Mouse (Mus musculus): Measurements from ENCODE around the gene Klhl18.

The Klhl18 gene

DNA sequence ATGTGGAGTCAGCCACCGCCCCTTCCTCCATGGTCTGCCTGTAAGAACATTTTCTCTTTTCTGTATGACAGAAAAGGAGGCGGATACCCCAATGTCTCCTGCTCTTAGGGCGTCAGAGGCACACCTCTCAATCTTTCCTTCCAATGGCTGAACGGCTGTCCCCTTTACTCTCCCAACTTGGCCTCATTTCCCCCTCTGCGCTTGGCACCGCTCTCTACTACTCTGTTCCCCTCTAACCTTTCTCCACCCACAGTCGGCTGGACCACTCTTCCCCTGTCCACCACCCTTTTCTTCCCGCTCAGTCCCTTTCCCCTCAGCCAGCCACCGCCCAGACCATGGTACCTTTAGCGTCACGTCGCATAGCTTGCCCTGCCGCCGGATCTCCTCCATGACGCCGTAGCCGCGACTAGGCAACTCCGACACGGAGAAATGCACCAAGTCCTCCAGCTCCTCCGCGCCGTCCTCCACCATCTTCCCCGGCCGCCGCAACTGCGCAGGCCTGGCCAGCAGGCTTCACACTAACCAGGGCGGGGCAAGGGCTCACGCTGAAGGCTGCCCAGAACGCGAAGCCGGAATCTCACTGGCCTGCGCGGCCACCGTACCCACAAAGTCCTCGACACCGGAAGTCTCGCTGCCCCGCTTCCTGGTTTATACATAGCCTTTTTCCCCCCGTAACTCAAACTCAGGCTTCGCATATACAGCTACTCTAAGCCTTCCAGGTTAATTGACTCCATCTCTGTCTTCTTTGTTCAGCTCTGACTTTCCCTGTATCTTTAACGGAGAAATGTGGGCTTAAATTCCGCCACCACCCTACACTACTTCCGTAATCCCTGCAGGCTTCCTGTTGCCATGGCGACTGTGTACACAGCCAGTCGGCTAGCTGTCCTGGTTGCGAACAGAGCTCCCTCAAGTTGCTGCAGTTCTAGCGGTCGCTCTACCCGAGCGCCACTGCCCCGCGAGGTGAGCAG lies at the start of gene Klhl18, which contains the start of gene Kif9:
TSS of gene Klhl18 (minus strand) at position 571 of the 968 bp plus-strand sequence.
TSS of gene Kif9 (plus strand) at position 835 of the 968 bp plus-strand sequence.
- DNase-seq (ENCODE audit: low read depth): peak; percentile 97

- no peak for DNase-seq (ENCODE audit: low read depth)
Measured at GRCm38 (mm10) chr9:110525737-110526136, 49.2 kb upstream of the Klhl18 start.

DNA sequence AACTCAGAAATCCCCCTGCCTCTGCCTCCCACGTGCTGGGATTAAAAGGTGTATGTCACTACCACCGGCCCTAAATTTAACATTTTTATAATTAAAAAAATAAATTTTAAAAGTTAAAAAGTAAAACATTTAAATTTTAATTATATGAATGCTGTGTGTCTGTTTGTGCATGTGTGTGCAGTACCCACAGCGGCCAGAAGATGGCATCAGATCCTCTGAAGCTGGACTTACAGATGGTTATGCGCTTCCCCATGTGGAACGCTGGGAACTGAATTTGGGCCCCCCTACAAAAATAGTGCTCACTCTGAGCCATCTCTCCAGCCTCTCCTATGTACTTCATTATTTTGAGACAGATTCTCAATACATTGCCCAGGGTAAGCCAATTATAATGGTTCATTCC lies 14.4 kb upstream of the Klhl18 start:
- peak; percentile 31 for DNase-seq (ENCODE audit: low read depth)

GRCm38 (mm10) chr9:110488841-110489240 lies 12.3 kb upstream of the Klhl18 start:
- DNase-seq (ENCODE audit: low read depth): no peak

DNA sequence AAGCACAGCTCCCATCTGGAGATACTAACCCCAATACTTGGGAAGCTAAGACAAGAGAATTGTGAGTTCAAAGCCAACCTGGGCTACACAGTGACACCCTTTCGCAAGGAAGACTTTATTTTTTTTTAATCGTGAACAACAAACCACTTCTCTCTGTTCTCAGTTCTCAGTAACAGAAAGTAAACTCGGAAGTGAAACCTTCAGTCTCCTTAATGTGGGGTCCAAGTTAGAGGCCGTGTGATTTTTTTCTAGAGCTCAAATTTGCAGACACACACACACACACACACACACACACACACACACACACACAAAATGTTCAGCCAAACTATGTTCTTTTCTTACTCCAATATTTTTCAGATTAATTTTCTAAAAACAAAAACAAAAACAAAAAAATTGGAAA lies 2.1 kb upstream of the Klhl18 start:
- no peak for DNase-seq (ENCODE audit: low read depth)

GRCm38 (mm10) chr9:110477951-110478350 lies 1.5 kb upstream of the Klhl18 start:
- DNase-seq (ENCODE audit: low read depth): no peak

DNA sequence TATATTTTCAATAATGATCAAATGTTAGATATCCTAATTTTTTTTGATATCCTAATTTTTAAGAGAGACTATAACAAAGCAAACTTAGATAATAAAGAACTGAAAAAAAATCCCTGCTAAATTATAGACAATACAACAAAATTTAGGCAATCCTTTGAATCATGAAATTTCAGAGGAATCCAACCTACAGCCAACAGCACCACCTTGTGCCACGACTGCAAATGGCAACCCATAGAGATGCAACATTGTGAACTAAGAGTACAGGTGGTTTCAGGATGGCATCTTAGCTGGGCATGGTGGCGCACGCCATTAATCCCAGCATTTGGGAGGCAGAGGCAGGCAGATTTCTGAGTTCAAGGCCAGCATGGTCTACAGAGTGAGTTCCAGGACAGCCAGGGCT lies 10.3 kb downstream of the Klhl18 start:
- DNase-seq (ENCODE audit: low read depth): peak; percentile 23

- DNase-seq (ENCODE audit: low read depth): no peak
Measured at GRCm38 (mm10) chr9:110465336-110465735, 11.2 kb downstream of the Klhl18 start.

DNA sequence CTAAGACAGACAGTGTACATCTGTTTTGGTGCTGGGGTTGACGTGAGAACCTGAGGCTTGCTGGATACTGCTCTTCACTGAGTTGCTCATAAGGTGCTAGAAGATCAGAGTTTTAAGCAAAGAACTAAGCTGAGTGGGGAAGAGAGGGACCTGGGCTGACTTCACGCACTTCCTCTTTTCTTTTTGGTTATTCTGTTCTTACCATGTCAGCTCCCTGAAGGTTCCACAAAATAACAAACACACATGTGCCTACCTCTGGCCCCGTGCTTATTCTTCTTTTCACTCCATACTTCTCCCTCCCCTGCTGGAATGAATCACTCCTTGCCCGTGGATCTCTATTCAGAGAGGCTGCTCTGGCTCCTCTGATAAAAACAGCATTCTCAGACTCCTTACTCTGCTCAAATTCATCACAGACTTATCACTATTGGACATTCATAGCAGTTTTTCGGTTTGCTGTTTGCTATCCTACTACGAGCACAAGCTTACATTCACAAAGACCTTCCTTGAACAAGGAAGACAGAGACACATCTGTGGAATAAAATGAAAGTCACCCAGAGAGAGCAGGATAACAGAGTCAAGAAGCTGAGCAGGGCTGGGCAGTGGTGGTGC lies 12.4 kb downstream of the Klhl18 start:
- DNase-seq (ENCODE audit: low read depth): no peak

DNA sequence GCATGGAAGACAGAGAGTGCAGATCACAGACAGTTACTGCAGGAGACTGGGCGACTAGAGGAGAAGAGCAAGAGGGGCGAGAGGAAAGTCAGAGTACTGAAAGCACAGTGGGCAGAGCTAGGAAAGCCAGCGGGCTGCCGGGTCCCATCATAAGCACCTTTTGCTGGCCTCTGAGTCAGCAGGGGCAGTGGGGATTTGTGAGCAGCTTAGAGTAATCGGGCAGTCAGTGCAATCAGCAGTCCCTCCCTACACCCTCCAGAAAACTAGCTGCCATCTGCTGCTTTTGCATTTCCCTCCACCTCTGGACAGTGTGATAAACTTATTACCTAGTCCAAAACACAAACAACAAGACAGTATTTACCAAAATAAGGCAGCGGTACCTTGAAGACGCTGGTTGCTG lies 14.2 kb downstream of the Klhl18 start:
- DNase-seq (ENCODE audit: low read depth): no peak

- no peak for DNase-seq (ENCODE audit: low read depth)
Measured at GRCm38 (mm10) chr9:110460884-110461815, 15.3 kb downstream of the Klhl18 start.

DNA sequence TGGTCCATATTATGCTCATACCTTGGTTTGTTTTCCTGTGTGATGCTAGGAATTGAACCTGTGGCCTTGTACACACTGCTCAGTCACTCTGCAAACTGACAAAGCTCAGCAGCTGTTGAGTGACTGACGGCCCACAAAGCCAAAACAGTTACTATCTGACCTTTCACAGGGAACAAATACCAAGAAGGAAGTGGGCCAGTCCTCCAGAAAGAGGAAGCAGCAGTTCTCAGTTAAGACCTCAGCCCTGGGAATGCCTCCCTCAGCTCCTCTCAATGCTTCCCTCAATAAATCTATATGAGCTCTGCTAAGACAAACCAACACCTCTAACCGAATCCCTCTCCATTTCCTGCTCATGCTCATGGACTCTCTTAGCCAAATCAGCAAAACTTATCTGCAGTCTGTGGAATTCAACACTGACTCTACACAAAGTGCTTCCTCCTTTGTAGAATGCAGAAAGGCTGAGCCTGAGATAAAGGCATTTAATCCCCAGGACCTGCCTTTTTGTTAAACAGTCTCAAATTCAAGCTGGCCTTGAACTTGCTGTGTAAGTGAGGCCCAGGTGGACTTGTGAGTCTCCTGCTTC lies 17.3 kb downstream of the Klhl18 start:
- no peak for DNase-seq (ENCODE audit: low read depth)

GRCm38 (mm10) chr9:110457926-110458325 lies 18.6 kb downstream of the Klhl18 start:
- DNase-seq (ENCODE audit: low read depth): no peak

DNA sequence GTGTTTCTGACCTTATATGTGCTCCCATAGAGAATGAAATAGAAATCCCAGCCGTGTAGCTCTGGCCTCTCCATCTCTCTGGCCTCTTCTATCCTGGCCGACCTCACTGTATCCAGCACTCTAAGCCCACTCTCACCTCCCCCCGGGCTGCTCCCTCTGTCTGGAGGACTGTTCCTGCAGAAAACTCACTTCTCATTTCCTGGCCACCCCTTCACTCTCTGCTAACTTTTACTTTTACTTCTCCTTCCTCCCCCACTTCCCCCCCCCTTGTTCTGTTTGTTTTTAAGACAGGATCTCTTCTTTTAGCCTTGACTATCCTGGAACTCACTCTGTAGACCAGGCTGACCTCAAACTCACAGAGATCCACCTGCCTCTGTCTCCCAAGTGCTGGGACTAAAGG lies 24.0 kb downstream of the Klhl18 start:
- no peak for DNase-seq (ENCODE audit: low read depth)

DNA sequence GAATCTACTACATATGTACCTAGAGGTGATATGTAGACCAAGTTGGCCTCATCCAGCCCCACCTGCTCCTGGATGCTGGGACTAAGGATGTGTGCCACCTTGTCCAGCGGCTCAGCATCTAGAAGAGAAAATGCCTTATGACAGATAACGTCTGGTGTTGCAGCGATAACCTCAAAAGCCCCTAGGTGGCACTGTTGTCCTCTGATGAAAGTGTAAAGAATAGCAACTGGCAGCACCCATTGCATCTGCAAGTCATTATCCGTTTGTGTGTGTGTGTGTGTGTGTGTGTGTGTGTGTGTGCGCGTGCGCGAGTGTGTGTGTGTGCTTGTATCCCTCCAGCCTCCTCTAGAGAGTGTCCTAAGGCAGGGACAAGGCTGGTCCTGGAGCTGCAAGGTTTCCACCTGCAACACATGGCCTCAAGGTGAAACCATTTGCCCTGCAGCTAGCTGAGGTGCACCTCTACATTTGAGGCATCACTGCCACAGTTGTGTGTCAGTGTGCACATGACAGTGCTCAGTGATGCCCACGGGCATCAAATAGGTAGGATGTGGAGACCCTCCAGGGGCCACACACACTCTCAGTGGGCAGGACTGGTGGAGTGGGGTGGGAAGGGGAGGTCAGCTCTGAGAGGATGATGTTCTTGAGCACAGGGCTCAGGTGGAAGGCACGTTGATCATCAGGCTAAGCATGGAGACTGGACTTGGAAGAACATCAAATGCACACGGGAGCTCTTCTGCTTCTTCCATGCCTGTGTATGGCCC lies 27.5 kb downstream of the Klhl18 start:
- DNase-seq (ENCODE audit: low read depth): peak; percentile 93

- no peak for DNase-seq (ENCODE audit: low read depth)
Measured at GRCm38 (mm10) chr9:110448356-110448755, 28.1 kb downstream of the Klhl18 start.

- no peak for DNase-seq (ENCODE audit: low read depth)
Measured at GRCm38 (mm10) chr9:110440559-110440958, 35.9 kb downstream of the Klhl18 start.

GRCm38 (mm10) chr9:110440049-110440448 lies 36.4 kb downstream of the Klhl18 start:
- no peak for DNase-seq (ENCODE audit: low read depth)

GRCm38 (mm10) chr9:110436041-110436440 lies 40.5 kb downstream of the Klhl18 start:
- no peak for DNase-seq (ENCODE audit: low read depth)

GRCm38 (mm10) chr9:110433045-110433444 lies 43.4 kb downstream of the Klhl18 start:
- no peak for DNase-seq (ENCODE audit: low read depth)

DNA sequence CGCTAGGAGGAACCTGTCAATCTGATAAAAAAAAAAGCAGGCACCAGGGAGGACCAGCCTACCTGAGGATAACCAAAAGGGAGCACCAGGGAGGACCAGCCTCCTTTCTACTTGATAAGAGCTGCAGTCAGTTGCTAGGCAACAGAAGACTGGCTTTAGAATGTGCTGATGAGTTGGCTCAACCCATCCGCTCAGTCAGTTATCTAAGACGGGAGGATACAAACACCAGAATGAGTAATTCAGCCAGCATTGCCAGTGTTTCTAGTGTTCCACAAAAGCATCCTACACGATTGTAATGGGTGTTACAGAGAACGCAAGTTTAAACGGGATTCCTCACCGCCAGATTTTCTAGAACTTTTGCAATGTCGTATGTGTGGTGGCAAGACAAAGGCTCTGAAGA lies 45.3 kb downstream of the Klhl18 start:
- DNase-seq (ENCODE audit: low read depth): no peak
